Mouse (Mus musculus) layer of hippocampus, adult 11-12 months (tissue): ENCODE measurements at regions not wholly inside any gene's neighbourhood (a gene's known extent, or its start where the extent isn't known, plus 50 kb on each side); places are given as distances from the start of the nearest gene placed in this dataset.

Source experiments
- DNase-seq: peaks from one replicate; pipeline ENCODE4 v3.0.0; 2022; ENCODE audit warnings: low spot score

GRCm38 (mm10) chr3:103514061-103514460 lies 61.0 kb upstream of the Syt6 start:
- DNase-seq = no peak

GRCm38 (mm10) chr3:103515946-103516345 lies 59.1 kb upstream of the Syt6 start:
- DNase-seq = no peak

GRCm38 (mm10) chr3:103517376-103518304 lies 57.4 kb upstream of the Syt6 start:
- DNase-seq = no peak

GRCm38 (mm10) chr3:103518624-103519023 lies 56.4 kb upstream of the Syt6 start:
- no peak for DNase-seq
